ENCODE assay signal across 19 mouse cellular contexts in the genomic region with DNA sequence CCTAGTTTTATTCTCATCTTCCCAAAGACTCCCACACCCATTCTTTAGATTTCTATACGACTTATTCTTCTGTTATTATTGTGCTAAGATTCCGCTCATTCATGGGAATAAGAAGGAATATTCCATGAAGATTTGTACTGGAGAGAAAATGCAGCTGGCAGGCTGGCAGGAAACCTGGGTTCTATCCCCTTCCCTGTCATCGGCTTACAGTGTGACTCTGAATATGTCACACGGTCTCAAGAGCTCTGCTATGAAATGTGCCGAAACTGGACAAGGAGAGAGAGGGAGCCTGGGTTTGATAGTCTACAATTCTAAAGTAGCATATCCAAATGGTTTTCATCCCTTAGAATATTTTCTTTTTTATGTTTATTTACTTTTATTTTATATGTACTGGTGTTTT.
A peak's percentile ranks its signal among the peaks of the same experiment; 100 is the strongest.
DNase-seq lines count a peak whose midpoint lies in the region; ATAC-seq and TF ChIP-seq lines count a peak whose summit lies in the region.
"Had no signal": no experiment of that assay in that cellular context is flagged by ENCODE, and none has a peak within 500 bp of the region (broad histone marks: within the 10 kb centered on the region; RNA-seq: fewer than 3 reads in every experiment).

No protein-coding gene starts in this region.

- peak; percentile 85 for TF ChIP-seq EP300 in heart, postnatal 0 days (IDR thresholded peaks at IDR 0.05; ENCODE audit: low read depth)

- no peaks in the 10 kb centered on the region for H3K36me3 ChIP-seq in lung, embryonic 14.5 days (ENCODE audit: insufficient read depth)
- no peaks in the 10 kb centered on the region for H3K36me3 ChIP-seq in heart, embryonic 13.5 days
- no peaks in the 10 kb centered on the region for H3K36me3 ChIP-seq in heart, postnatal 0 days (replicated peaks; ENCODE audit: control insufficient read depth, insufficient read depth, low read length)
- H3K36me3 ChIP-seq in midbrain, postnatal 0 days (ENCODE audit: insufficient read depth, low read length), result no peaks in the 10 kb centered on the region
- H3K36me3 ChIP-seq: embryonic facial prominence, embryonic 13.5 days; forebrain, embryonic 12.5 days; hindbrain, embryonic 15.5 days had no signal

- H3K9ac ChIP-seq in lung, embryonic 14.5 days, result no peak overlapping the region
- H3K9ac ChIP-seq in heart, embryonic 13.5 days, result no peak overlapping the region
- H3K9ac ChIP-seq in heart, postnatal 0 days (replicated peaks; ENCODE audit: low read depth, low read length), result no peak overlapping the region
- H3K9ac ChIP-seq in midbrain, postnatal 0 days (replicated peaks; ENCODE audit: low read length, poor library complexity, severe bottlenecking), result no peak overlapping the region
- H3K9ac ChIP-seq: embryonic facial prominence, embryonic 13.5 days; forebrain, embryonic 12.5 days; hindbrain, embryonic 15.5 days had no signal

- no peak overlapping the region for H3K27ac ChIP-seq in lung, embryonic 14.5 days (ENCODE audit: low read depth)
- peak overlapping the region; percentile 41 for H3K27ac ChIP-seq in heart, embryonic 13.5 days (replicated peaks)
- peak overlapping the region; percentile 54 for H3K27ac ChIP-seq in heart, postnatal 0 days (ENCODE audit: low read depth)
- no peak overlapping the region for H3K27ac ChIP-seq in midbrain, postnatal 0 days (ENCODE audit: low read depth, low read length)
- H3K27ac ChIP-seq: embryonic facial prominence, embryonic 13.5 days; forebrain, embryonic 12.5 days; hindbrain, embryonic 15.5 days had no signal

- no peaks in the 10 kb centered on the region for H3K27me3 ChIP-seq in lung, embryonic 14.5 days (ENCODE audit: insufficient read depth, low read length)
- no peaks in the 10 kb centered on the region for H3K27me3 ChIP-seq in heart, embryonic 13.5 days (replicated peaks)
- no peaks in the 10 kb centered on the region for H3K27me3 ChIP-seq in heart, postnatal 0 days (ENCODE audit: control insufficient read depth, insufficient read depth, low read length)
- no peaks in the 10 kb centered on the region for H3K27me3 ChIP-seq in midbrain, postnatal 0 days (ENCODE audit: insufficient read depth, low read length)
- H3K27me3 ChIP-seq: embryonic facial prominence, embryonic 13.5 days; forebrain, embryonic 12.5 days; hindbrain, embryonic 15.5 days had no signal

- no peak for ATAC-seq in lung, embryonic 14.5 days (ENCODE audit: insufficient read depth)
- ATAC-seq in heart, embryonic 13.5 days (ENCODE audit: extremely low read depth, insufficient number of reproducible peaks, low FRiP score, low TSS enrichment), result peak; percentile 62; the same call in 1 of the 2 replicates
- peak; percentile 87 for ATAC-seq in heart, postnatal 0 days (ENCODE audit: insufficient read depth, low read depth)
- no peak for ATAC-seq in midbrain, postnatal 0 days (ENCODE audit: low FRiP score)
- ATAC-seq: forebrain, embryonic 16.5 days; intestine, embryonic 16.5 days had no signal

- no peak overlapping the region for H3K4me2 ChIP-seq in lung, embryonic 14.5 days
- H3K4me2 ChIP-seq in heart, embryonic 13.5 days, result 0 out of 2 replicates have a peak overlapping the region, but pooled peaks have one; percentile 5
- peak overlapping the region; percentile 13; the same call in 1 of the 2 replicates for H3K4me2 ChIP-seq in heart, postnatal 0 days (ENCODE audit: low read depth, low read length)
- no peak overlapping the region for H3K4me2 ChIP-seq in midbrain, postnatal 0 days (ENCODE audit: low read depth, low read length, poor library complexity, severe bottlenecking)
- H3K4me2 ChIP-seq: embryonic facial prominence, embryonic 13.5 days; forebrain, embryonic 12.5 days; hindbrain, embryonic 15.5 days had no signal

- peak; percentile 51 for DNase-seq in lung, embryonic 14.5 days
- DNase-seq in lung, postnatal 10 days, result no peak
- peak; percentile 77 for DNase-seq in heart, postnatal 0 days (ENCODE audit: low spot score)
- DNase-seq in heart, postnatal 4 days, result peak; percentile 72
- no peak for DNase-seq in left cerebral cortex, postnatal 25 days (ENCODE audit: low spot score in 2 of 2)
- DNase-seq in urinary bladder, postnatal 14 days (ENCODE audit: low spot score), result no peak
- DNase-seq in midbrain, postnatal 0 days (ENCODE audit: low spot score), result no peak
- DNase-seq: adrenal gland, adult 2 months; adrenal gland, postnatal 25 days; cerebellum, adult 18-20 months; cerebellum, adult 9-11 months; cerebellum, postnatal 36 days; gastrocnemius, postnatal 14 days had no signal

- no peak overlapping the region for H3K4me3 ChIP-seq in lung, embryonic 14.5 days (ENCODE audit: low read depth, low read length)
- no peak overlapping the region for H3K4me3 ChIP-seq in heart, embryonic 13.5 days
- H3K4me3 ChIP-seq in heart, postnatal 0 days (ENCODE audit: low read depth, low read length), result no peak overlapping the region
- H3K4me3 ChIP-seq in midbrain, postnatal 0 days (ENCODE audit: low read depth, low read length), result no peak overlapping the region
- H3K4me3 ChIP-seq: embryonic facial prominence, embryonic 13.5 days; forebrain, embryonic 12.5 days; hindbrain, embryonic 15.5 days had no signal

- no peak for TF ChIP-seq CTCF in lung, embryonic 14.5 days (IDR thresholded peaks at IDR 0.05; ENCODE audit: low read depth)
- TF ChIP-seq CTCF in heart, postnatal 0 days (IDR thresholded peaks at IDR 0.05; ENCODE audit: low read depth), result no peak
- no peak for TF ChIP-seq CTCF in midbrain, postnatal 0 days (IDR thresholded peaks at IDR 0.05)

- intact Hi-C loops in left cerebral cortex, postnatal 25 days (cut with DNase I), result no loop called here

- WGBS in lung, embryonic 14.5 days, result 57% methylated on average over 5 of the region's 5 CpGs
- 28% methylated on average over 5 of the region's 5 CpGs for WGBS in heart, embryonic 13.5 days
- WGBS in heart, postnatal 0 days, result 19% methylated on average over 5 of the region's 5 CpGs
- WGBS in midbrain, postnatal 0 days, result 93% methylated on average over 5 of the region's 5 CpGs

- no peaks in the 10 kb centered on the region for H3K9me3 ChIP-seq in lung, embryonic 14.5 days (ENCODE audit: low read depth, low read length)
- no peaks in the 10 kb centered on the region for H3K9me3 ChIP-seq in heart, embryonic 13.5 days
- no peaks in the 10 kb centered on the region for H3K9me3 ChIP-seq in heart, postnatal 0 days (replicated peaks; ENCODE audit: control insufficient read depth, low read length)
- H3K9me3 ChIP-seq in midbrain, postnatal 0 days (ENCODE audit: low read length), result no peaks in the 10 kb centered on the region
- H3K9me3 ChIP-seq: embryonic facial prominence, embryonic 13.5 days; forebrain, embryonic 12.5 days; hindbrain, embryonic 15.5 days had no signal

- no peaks in the 10 kb centered on the region for H3K4me1 ChIP-seq in lung, embryonic 14.5 days (ENCODE audit: insufficient read depth)
- H3K4me1 ChIP-seq in heart, embryonic 13.5 days, result peaks cover 54% of the 10 kb centered on the region
- H3K4me1 ChIP-seq in heart, postnatal 0 days (ENCODE audit: control insufficient read depth, insufficient read depth), result peaks cover 15% of the 10 kb centered on the region
- H3K4me1 ChIP-seq in midbrain, postnatal 0 days (ENCODE audit: insufficient read depth, low read length), result no peaks in the 10 kb centered on the region
- H3K4me1 ChIP-seq: hindbrain, embryonic 15.5 days had no signal

Comparison
In these comparisons a context has a peak if more than half of its experiments do, and no peak if none do; other contexts are left out.
1. DNase-seq: peak in lung, embryonic 14.5 days (single experiment), heart, postnatal 0 days (single experiment) and heart, postnatal 4 days (single experiment); none in lung, postnatal 10 days (single experiment), left cerebral cortex, postnatal 25 days (0 of 2), urinary bladder, postnatal 14 days (single experiment) and midbrain, postnatal 0 days (single experiment).
2. ATAC-seq: peak in heart, embryonic 13.5 days (single experiment) and heart, postnatal 0 days (single experiment); none in lung, embryonic 14.5 days (single experiment) and midbrain, postnatal 0 days (single experiment).
3. H3K27ac ChIP-seq: peak in heart, embryonic 13.5 days (single experiment) and heart, postnatal 0 days (single experiment); none in lung, embryonic 14.5 days (single experiment) and midbrain, postnatal 0 days (single experiment).
4. H3K4me2 ChIP-seq: peak in heart, embryonic 13.5 days (single experiment) and heart, postnatal 0 days (single experiment); none in lung, embryonic 14.5 days (single experiment) and midbrain, postnatal 0 days (single experiment).